Mouse (Mus musculus) layer of hippocampus, adult 9-10 months (tissue): Measurements from ENCODE around the gene Gm49394.

Source experiments
- DNase-seq: peaks from one replicate; pipeline ENCODE4 v3.0.0; 2022; ENCODE audit warnings: low spot score

Gm49394 gene

GRCm38 (mm10) chr7:142658681-142659180 is 11.0 kb downstream of the Gm49394 start:
- no peak for DNase-seq

- DNase-seq, result no peak
These were observed 11.7 kb downstream of the Gm49394 start for GRCm38 (mm10) chr7:142657821-142658614.

GRCm38 (mm10) chr7:142657341-142657791 is 12.4 kb downstream of the Gm49394 start:
- no peak for DNase-seq

- no peak for DNase-seq
These were observed 13.7 kb downstream of the Gm49394 start for GRCm38 (mm10) chr7:142656055-142656454.

- DNase-seq, result no peak
These were observed 14.1 kb downstream of the Gm49394 start for GRCm38 (mm10) chr7:142655633-142656032.

- no peak for DNase-seq
These were observed 16.0 kb downstream of the Gm49394 start for GRCm38 (mm10) chr7:142653726-142654125.

GRCm38 (mm10) chr7:142646676-142647075 is 23.1 kb downstream of the Gm49394 start:
- DNase-seq, result no peak

GRCm38 (mm10) chr7:142645045-142645444 is 24.7 kb downstream of the Gm49394 start:
- no peak for DNase-seq

GRCm38 (mm10) chr7:142636178-142636577 is 33.6 kb downstream of the Gm49394 start:
- DNase-seq, result no peak

- DNase-seq, result no peak
These were observed 39.1 kb downstream of the Gm49394 start for GRCm38 (mm10) chr7:142630691-142631090.

GRCm38 (mm10) chr7:142629806-142630205 is 39.9 kb downstream of the Gm49394 start:
- DNase-seq, result no peak

- DNase-seq, result no peak
These were observed 47.6 kb downstream of the Gm49394 start for GRCm38 (mm10) chr7:142622180-142622579.

- DNase-seq, result no peak
These were observed 56.7 kb downstream of the Gm49394 start for GRCm38 (mm10) chr7:142613077-142613476.

GRCm38 (mm10) chr7:142610627-142611406 is 58.9 kb downstream of the Gm49394 start:
- no peak for DNase-seq

GRCm38 (mm10) chr7:142600921-142601320 is 68.8 kb downstream of the Gm49394 start:
- DNase-seq, result no peak
